Mouse (Mus musculus): ENCODE measurements around the gene Sh3kbp1.

DNA sequence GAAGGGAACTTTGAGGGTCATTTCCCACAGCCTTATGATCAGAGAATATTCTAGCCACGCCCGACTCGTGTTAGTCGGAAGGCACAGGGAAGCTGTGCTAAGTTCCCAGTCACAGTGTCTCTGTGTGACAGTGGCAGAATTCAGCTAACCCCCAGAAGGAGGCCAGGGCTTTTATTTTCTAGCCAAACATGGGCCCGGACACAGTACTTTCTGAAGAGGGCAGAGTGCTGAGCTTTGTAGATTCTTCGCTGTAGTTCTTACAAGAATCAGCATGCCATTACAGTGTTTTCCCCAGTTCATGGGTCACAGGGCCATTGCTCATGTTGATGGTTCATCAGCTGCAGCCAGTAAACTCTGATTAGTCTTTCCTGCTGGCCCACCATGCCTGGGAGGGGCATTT, 23.7 kb downstream of the Sh3kbp1 start:
- TF ChIP-seq CTCF (IDR thresholded peaks at IDR 0.05; ENCODE audit: borderline replicate concordance, insufficient read depth, low read length), result no peak
- no peak for TF ChIP-seq POLR2A (IDR thresholded peaks at IDR 0.05; ENCODE audit: low read depth, low read length)

Data from embryonic fibroblast, embryonic 13.5 days (primary cell).